Mouse (Mus musculus) heart, embryonic 15.5 days (tissue): ENCODE results near the gene Ckm. TPM values are rescaled to one million over a fixed set of nuclear protein-coding genes. Genes with fewer than 3 reads are reported as not detected.
A peak's percentile ranks its signal among the peaks of the same experiment; 100 is the strongest.

ENCODE experiments used
- ATAC-seq: fragments of 200-750 bp; cut with Nextera tagmentation; replicated peaks from 2 replicates; pipeline ENCODE4 v1.8.0; 2017; ENCODE audit warnings: low read depth, moderate TSS enrichment; ENCODE audit not compliant: insufficient number of reproducible peaks, insufficient read depth, low FRiP score
- H3K27ac ChIP-seq: fragments of 300-500 bp; sonication (generic); 2 replicates; pipeline ENCODE4 v1.5.1; 2015; ENCODE audit warnings: mild to moderate bottlenecking, inconsistent platforms
- H3K27me3 ChIP-seq: fragments of 300-500 bp; sonication (generic); 2 replicates; pipeline ENCODE4 v1.6.1; 2015; ENCODE audit warnings: inconsistent platforms
- H3K36me3 ChIP-seq: fragments of 300-500 bp; sonication (generic); 2 replicates; pipeline ENCODE4 v1.6.1; 2015; ENCODE audit warnings: mild to moderate bottlenecking, inconsistent platforms
- H3K4me1 ChIP-seq: fragments of 300-500 bp; sonication (generic); replicated peaks from 2 replicates; pipeline ENCODE4 v1.6.1; 2015; ENCODE audit warnings: inconsistent platforms
- H3K4me2 ChIP-seq: fragments of 300-500 bp; sonication (generic); 2 replicates; pipeline ENCODE4 v1.6.1; 2015; ENCODE audit warnings: inconsistent platforms, mild to moderate bottlenecking, moderate library complexity
- H3K4me3 ChIP-seq: fragments of 300-500 bp; sonication (generic); 2 replicates; pipeline ENCODE4 v1.5.1; 2015; ENCODE audit warnings: mild to moderate bottlenecking, inconsistent platforms
- H3K9ac ChIP-seq: fragments of 300-500 bp; sonication (generic); 2 replicates; pipeline ENCODE4 v1.6.1; 2015; ENCODE audit warnings: mild to moderate bottlenecking, inconsistent platforms
- H3K9me3 ChIP-seq: fragments of 300-500 bp; sonication (generic); replicated peaks from 2 replicates; pipeline ENCODE4 v1.6.1; 2016; ENCODE audit warnings: inconsistent platforms
- WGBS: fragments of 180-500 bp; shearing (Covaris S2); methylation state at CpG from one replicate; pipeline ENCODE4 v1.1.7; 2015; ENCODE audit warnings: mixed read lengths; 5-methylcytosine and 5-hydroxymethylcytosine counted together
- polyA plus RNA-seq: library from polyadenylated mRNA; unstranded; fragments of >200 nt; fragmentation: Nextera tagmentation; extraction: Ambion mirVana; gene quantifications from 2 replicates; pipeline ENCODE4 v1.2.1, GENCODE M21; 2015

Ckm gene
- polyA plus RNA-seq, 1 experiment from 2014 or later, result 2,052 TPM

DNA sequence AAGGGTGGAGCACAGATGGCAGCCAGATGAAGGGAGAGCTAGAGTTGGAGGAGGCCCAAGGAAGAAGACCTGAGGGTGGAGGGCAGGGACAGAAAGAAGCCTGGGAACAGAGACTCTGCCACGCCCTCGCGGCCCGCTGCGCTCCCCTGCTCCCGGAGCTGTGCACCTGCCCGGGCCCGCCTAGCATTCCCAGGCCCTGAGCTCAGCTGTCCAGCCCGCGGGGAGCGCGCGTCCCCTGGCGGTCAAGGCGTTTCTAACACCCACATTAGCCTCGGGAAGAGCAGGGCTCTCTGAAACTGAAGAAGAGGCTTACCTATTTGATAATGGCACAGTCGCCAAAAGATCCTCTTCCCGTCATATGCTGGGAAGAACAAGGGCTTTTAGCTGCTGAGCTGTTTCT is 40.7 kb upstream of the Ckm start:
- H3K4me2 ChIP-seq, result peak overlapping the region; percentile 99
- WGBS, result 5% methylated on average over 18 of the region's 18 CpGs
- 0 out of 2 replicates have a peak overlapping the region, but pooled peaks have one; percentile 22 for H3K9ac ChIP-seq
- 0 out of 2 replicates have a peak, but pooled peaks cover 4% of the 10 kb centered on the region for H3K36me3 ChIP-seq
- H3K4me1 ChIP-seq, result peaks cover 44% of the 10 kb centered on the region
- peaks cover 4% of the 10 kb centered on the region; the same call in 1 of the 2 replicates for H3K27me3 ChIP-seq
- peak overlapping the region; percentile 96 for H3K27ac ChIP-seq
- peak overlapping the region; percentile 5; the same call in 1 of the 2 replicates for H3K4me3 ChIP-seq
- H3K9me3 ChIP-seq, result no peaks in the 10 kb centered on the region
- ATAC-seq, result no peak

DNA sequence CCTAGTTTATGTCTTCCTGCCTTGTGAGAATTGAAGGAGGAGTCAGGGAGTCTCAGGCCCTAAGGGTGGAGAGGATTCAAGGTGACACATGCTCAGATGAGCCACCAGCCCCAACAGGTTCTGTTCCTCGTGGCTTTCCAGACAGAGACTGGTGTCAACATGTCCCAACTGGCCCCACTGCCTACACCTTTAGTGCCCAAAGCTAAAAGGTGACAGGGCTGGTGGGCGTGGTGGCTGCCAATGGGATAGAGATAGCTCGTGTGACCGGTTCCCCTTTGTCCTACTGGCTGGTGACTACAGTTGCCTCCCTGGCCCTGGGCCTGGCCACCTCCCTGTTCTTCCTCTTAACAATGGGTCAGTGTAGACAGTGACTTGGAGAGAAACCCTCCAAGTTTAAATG is 39.2 kb upstream of the Ckm start:
- ATAC-seq, result no peak
- Histone ChIP-seq H3K9ac (no peak overlapping the region), H3K27ac (no peak overlapping the region), H3K4me1 (peaks cover 44% of the 10 kb centered on the region), H3K4me2 (no peak overlapping the region), H3K9me3 (no peaks in the 10 kb centered on the region), H3K36me3 (peaks cover 9% of the 10 kb centered on the region), H3K4me3 (no peak overlapping the region), H3K27me3 (peaks cover 8% of the 10 kb centered on the region; the same call in 1 of the 2 replicates)
- WGBS, result 63% methylated on average over 4 of the region's 4 CpGs

DNA sequence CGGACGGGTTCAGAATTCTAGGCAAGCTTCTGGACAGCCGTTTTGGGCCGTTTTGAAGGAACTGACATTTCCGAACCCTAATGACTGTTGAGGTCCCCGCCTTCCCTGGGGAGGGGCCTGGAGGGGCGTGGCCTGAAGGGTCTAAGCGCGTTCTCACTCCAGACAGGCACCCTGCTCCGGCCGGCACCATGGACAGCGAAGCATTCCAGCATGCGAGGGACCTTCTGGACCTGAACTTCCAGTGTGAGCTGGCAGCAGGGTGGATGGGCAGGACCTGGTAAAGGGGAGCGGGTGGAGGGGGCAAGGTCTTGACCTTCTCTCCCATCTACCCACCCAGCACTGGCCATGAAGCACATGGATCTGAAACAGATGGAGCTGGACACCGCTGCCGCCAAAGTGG is 36.2 kb upstream of the Ckm start:
- 22% methylated on average over 16 of the region's 16 CpGs for WGBS
- no peaks in the 10 kb centered on the region for H3K9me3 ChIP-seq
- H3K4me3 ChIP-seq, result no peak overlapping the region
- H3K36me3 ChIP-seq, result peaks cover 17% of the 10 kb centered on the region
- peaks cover 19% of the 10 kb centered on the region for H3K4me1 ChIP-seq
- peaks cover 8% of the 10 kb centered on the region; the same call in 1 of the 2 replicates for H3K27me3 ChIP-seq
- no peak overlapping the region for H3K4me2 ChIP-seq
- H3K27ac ChIP-seq, result no peak overlapping the region
- ATAC-seq, result no peak
- no peak overlapping the region for H3K9ac ChIP-seq

DNA sequence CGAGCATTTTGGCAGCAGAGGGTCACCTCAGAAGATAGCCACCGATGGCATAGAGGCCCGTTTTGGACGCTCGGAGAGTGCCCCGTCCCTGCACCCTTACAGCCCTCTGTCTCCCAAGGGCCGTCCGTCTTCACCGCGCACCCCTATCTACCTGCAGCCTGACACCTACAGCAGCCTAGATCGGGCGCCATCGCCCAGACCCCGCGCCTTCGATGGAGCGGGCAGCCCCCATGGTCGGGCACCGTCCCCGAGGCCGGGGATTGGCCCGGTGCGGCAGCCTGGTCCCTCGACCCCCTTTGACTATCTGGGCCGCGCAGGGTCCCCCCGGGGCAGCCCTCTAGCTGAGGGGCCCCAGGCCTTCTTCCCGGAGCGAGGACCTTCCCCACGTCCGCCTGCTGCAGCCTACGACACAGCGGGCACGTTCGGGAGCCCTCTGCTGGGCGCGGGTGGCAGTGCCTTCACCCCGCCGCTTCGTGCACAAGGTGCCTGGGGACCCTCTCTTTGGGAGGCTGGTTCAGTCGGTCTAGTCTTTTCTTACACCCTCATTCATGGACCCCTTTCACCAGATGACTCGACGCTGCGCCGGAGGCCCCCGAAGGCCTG is 34.7 kb upstream of the Ckm start:
- WGBS, result 16% methylated on average over 46 of the region's 46 CpGs
- ATAC-seq, result 0 out of 2 replicates have a peak, but pooled peaks have one; percentile 44
- Histone ChIP-seq H3K4me1 (peaks cover 10% of the 10 kb centered on the region), H3K27me3 (peaks cover 8% of the 10 kb centered on the region; the same call in 1 of the 2 replicates), H3K27ac (no peak overlapping the region), H3K4me2 (peak overlapping the region; percentile 62), H3K4me3 (peak overlapping the region; percentile 42), H3K36me3 (peaks cover 25% of the 10 kb centered on the region), H3K9me3 (no peaks in the 10 kb centered on the region), H3K9ac (0 out of 2 replicates have a peak overlapping the region, but pooled peaks have one; percentile 46)

DNA sequence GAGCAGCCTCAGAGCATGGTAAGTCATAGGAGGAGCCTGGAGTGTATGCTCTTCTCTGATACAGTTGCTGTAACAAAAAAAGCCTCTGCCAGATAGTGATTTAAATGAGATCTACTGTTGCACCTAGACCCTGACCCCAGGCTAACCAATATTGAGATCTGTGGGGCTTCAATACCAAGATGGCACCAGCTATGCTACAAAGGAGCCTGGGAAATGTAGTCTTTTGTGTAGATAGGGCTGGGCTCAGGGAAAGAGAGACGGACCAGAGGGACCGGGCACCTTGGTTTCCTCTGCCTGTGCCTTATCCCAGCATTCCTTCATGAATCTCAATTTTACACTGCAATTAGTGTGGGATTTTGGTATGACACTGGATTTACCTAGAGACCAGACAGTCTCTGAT is 31.2 kb upstream of the Ckm start:
- H3K27ac ChIP-seq, result no peak overlapping the region
- H3K36me3 ChIP-seq, result peaks cover 51% of the 10 kb centered on the region
- H3K4me1 ChIP-seq, result peaks cover 14% of the 10 kb centered on the region
- 84% methylated on average over 2 of the region's 2 CpGs for WGBS
- no peak for ATAC-seq
- no peaks in the 10 kb centered on the region for H3K9me3 ChIP-seq
- no peak overlapping the region for H3K4me2 ChIP-seq
- no peak overlapping the region for H3K9ac ChIP-seq
- peaks cover 8% of the 10 kb centered on the region; the same call in 1 of the 2 replicates for H3K27me3 ChIP-seq
- H3K4me3 ChIP-seq, result no peak overlapping the region

DNA sequence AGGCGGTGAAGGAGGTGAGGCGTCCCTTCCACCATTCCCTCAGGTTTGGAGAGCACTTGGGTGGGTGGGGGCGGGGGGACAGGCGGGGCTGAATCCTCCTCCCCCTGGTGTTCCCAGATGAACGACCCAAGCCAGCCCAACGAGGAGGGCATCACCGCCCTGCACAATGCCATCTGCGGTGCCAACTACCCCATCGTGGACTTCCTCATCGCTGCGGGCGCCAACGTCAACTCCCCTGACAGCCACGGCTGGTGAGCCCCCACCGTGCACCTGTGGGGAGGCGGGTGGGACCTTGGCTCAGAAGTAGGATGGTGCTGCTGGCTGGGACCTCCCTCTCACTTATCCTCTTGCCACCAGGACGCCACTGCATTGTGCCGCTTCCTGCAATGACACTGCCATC is 29.2 kb upstream of the Ckm start:
- peaks cover 46% of the 10 kb centered on the region for H3K36me3 ChIP-seq
- no peak for ATAC-seq
- H3K9me3 ChIP-seq, result no peaks in the 10 kb centered on the region
- H3K4me3 ChIP-seq, result no peak overlapping the region
- no peak overlapping the region for H3K4me2 ChIP-seq
- H3K27ac ChIP-seq, result no peak overlapping the region
- H3K4me1 ChIP-seq, result peaks cover 8% of the 10 kb centered on the region
- WGBS, result 70% methylated on average over 18 of the region's 18 CpGs
- no peak overlapping the region for H3K9ac ChIP-seq
- H3K27me3 ChIP-seq, result no peaks in the 10 kb centered on the region

DNA sequence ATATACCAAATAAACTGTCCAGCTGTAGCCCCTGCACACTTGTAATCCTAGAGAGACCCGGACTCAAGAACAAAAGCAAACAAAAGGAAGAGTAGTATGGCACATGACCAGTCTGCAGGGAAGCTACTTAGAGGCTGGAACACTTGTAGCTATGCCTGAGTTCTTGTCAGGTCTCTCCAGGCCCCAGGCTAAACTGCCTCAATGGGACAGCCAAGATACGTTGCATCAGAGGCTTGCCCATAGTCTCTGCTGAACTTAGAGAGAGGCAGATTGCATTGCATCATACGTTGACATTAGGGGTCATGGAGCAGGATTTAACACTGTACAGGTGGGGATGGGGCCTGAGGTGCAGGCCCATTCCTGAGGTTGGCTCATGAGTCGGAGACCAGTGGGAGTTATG is 28.6 kb upstream of the Ckm start:
- Histone ChIP-seq H3K4me1 (peaks cover 8% of the 10 kb centered on the region), H3K9ac (no peak overlapping the region), H3K27me3 (no peaks in the 10 kb centered on the region), H3K4me2 (no peak overlapping the region), H3K9me3 (no peaks in the 10 kb centered on the region), H3K36me3 (peaks cover 40% of the 10 kb centered on the region; the same call in 1 of the 2 replicates), H3K27ac (no peak overlapping the region), H3K4me3 (no peak overlapping the region)
- no peak for ATAC-seq
- 90% methylated on average over 4 of the region's 4 CpGs for WGBS

DNA sequence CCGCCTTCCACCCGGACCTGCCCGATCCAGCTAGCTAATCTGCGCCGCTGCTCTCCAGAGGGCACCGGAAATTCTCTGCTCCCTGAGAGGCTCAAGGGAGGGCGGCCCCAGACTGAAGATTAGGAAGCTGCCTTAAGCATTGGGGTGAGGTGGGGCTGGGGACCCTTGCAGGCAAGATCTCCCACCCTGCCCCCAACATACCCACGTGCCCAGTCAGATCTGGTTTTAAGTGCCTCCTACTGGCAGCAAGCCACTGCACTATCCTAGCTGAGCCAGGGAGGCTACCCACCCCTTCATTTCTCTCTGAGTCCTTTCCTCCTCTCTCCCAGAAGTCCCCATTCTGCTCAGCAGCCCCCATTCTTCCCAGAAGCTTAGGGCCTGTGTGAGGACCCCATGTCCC is 26.5 kb upstream of the Ckm start:
- H3K4me1 ChIP-seq, result peaks cover 16% of the 10 kb centered on the region
- H3K36me3 ChIP-seq, result peaks cover 39% of the 10 kb centered on the region; the same call in 1 of the 2 replicates
- H3K9ac ChIP-seq, result 0 out of 2 replicates have a peak overlapping the region, but pooled peaks have one; percentile 15
- no peak overlapping the region for H3K4me3 ChIP-seq
- 46% methylated on average over 8 of the region's 8 CpGs for WGBS
- ATAC-seq, result no peak
- no peak overlapping the region for H3K4me2 ChIP-seq
- H3K27me3 ChIP-seq, result no peaks in the 10 kb centered on the region
- H3K9me3 ChIP-seq, result no peaks in the 10 kb centered on the region
- 0 out of 2 replicates have a peak overlapping the region, but pooled peaks have one; percentile 22 for H3K27ac ChIP-seq

DNA sequence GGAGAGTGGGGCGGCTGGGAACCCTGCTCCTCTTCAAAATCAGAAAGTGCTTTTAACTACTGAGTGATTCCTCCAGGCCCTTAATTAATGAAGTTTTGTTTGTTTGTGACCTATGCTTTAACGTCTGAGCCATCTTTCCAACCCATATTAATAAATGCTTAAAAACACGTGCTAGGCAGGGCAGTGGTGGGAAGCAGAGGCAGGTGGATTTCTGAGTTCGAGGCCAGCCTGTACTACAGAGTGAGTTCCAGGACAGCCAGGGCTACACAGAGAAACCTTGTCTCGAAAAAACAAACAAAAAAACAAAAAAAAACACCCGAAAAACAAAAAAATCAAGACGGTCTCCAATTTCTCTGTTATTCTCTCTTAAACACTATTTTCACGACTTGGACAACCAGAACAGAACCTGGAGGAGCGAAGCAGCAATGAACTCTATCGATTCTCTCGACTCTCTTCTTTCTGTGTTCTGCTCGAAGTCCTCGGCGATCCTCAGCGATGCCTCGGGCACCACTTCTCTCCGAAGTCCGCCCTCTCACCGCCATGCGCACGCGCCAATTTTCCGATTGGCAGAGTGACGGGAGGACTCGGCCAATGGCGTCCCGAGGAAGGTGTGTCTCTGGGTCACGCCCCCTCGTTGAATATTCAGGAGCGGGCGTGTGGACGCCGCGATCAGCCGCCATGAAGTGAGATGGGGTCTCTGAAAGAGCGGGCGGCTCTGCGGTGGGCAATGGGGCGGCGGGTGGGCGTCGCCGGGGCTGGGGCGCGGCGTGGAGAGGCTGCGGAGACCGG is 23.0 kb upstream of the Ckm start, which contains the start of gene Ercc2:
Gene Ercc2, plus strand, starts transcription at position 634 of the 789 bp plus-strand sequence.
- Histone ChIP-seq H3K4me2 (peak within 1 kb of the TSS; percentile 80), H3K4me3 (peak within 1 kb of the TSS; percentile 84), H3K9ac (peak within 1 kb of the TSS; percentile 85), H3K27ac (peak within 1 kb of the TSS; percentile 54), H3K4me1 (peaks cover 24% of the 10 kb centered on the region), H3K9me3 (no peaks in the 10 kb centered on the region), H3K36me3 (peaks cover 42% of the 10 kb centered on the region; the same call in 1 of the 2 replicates), H3K27me3 (no peaks in the 10 kb centered on the region)
- peak; percentile 96 for ATAC-seq
- 5% methylated on average over 48 of the region's 48 CpGs for WGBS

DNA sequence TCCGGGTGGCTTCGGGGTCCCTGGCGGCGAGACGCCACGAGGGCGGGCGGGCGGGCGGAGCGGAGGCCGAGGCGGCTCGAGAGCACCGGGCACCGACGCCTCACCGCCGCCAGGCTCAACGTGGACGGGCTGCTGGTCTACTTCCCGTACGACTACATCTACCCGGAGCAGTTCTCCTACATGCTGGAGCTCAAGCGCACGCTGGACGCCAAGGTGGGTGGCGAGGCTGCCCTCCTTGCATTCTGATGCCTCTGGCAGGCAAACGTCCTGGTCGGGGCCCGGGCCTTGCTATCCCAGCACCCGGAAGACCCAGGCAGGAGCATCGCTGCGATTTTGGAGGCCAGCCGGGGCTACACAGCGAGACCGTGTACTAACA is 22.4 kb upstream of the Ckm start:
- Histone ChIP-seq H3K36me3 (peaks cover 42% of the 10 kb centered on the region; the same call in 1 of the 2 replicates), H3K9ac (peak overlapping the region; percentile 85), H3K4me1 (peaks cover 24% of the 10 kb centered on the region), H3K4me3 (peak overlapping the region; percentile 84), H3K9me3 (no peaks in the 10 kb centered on the region), H3K4me2 (peak overlapping the region; percentile 80), H3K27me3 (no peaks in the 10 kb centered on the region), H3K27ac (peak overlapping the region; percentile 54)
- peak; percentile 47 for ATAC-seq
- under 1% methylated on average over 37 of the region's 37 CpGs for WGBS

DNA sequence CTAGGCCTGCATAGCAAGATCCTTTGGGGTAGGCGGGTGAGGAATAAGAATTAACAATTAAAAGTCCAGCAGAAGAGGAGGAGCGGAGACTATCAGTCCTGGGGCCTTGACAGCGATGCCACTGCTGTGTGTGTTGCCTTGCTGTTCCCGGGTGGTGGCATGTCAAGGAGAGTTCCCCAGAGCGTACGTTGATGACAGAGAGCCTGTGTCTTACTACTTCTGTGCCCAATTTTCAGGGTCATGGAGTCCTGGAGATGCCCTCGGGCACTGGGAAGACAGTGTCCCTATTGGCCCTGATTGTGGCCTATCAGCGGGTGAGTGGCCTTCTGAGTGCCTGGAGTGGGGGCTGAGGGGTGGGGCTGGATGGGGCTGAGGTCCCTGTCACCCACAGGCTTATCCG is 20.9 kb upstream of the Ckm start:
- Histone ChIP-seq H3K27ac (no peak overlapping the region), H3K9me3 (no peaks in the 10 kb centered on the region), H3K4me2 (no peak overlapping the region), H3K4me3 (no peak overlapping the region), H3K27me3 (no peaks in the 10 kb centered on the region), H3K4me1 (peaks cover 15% of the 10 kb centered on the region), H3K36me3 (peaks cover 43% of the 10 kb centered on the region; the same call in 1 of the 2 replicates), H3K9ac (no peak overlapping the region)
- ATAC-seq, result no peak
- WGBS, result 86% methylated on average over 9 of the region's 9 CpGs
